Mouse (Mus musculus): Measurements from ENCODE around the gene Kcnq5.
"Not testable (repeated sequence)": the region's sequence is repeated elsewhere in the genome, so short reads cannot be mapped to it uniquely, and the experiment has no call there.

Gene Kcnq5

GRCm38 (mm10) chr1:21469311-21469710, 492.4 kb downstream of the Kcnq5 start:
- DNase-seq (ENCODE audit: low read depth), result no peak

GRCm38 (mm10) chr1:21466431-21466830, 495.3 kb downstream of the Kcnq5 start:
- DNase-seq (ENCODE audit: low read depth), result no peak

GRCm38 (mm10) chr1:21460941-21461689, 500.6 kb downstream of the Kcnq5 start:
- peak; percentile 18 for DNase-seq (ENCODE audit: low read depth)

GRCm38 (mm10) chr1:21458581-21458980, 503.2 kb downstream of the Kcnq5 start:
- DNase-seq (ENCODE audit: low read depth), result no peak

- no peak for DNase-seq (ENCODE audit: low read depth)
Measured at GRCm38 (mm10) chr1:21455971-21456370, 505.8 kb downstream of the Kcnq5 start.

- peak; percentile 2 for DNase-seq (ENCODE audit: low read depth)
Measured at GRCm38 (mm10) chr1:21448227-21448626, 513.5 kb downstream of the Kcnq5 start.

GRCm38 (mm10) chr1:21436753-21437152, 525.0 kb downstream of the Kcnq5 start:
- DNase-seq (ENCODE audit: low read depth), result no peak

GRCm38 (mm10) chr1:21434853-21435252, 526.9 kb downstream of the Kcnq5 start:
- DNase-seq (ENCODE audit: low read depth), result no peak

GRCm38 (mm10) chr1:21431666-21432065, 530.1 kb downstream of the Kcnq5 start:
- no peak for DNase-seq (ENCODE audit: low read depth)

GRCm38 (mm10) chr1:21428079-21428478, 533.7 kb downstream of the Kcnq5 start:
- no peak for DNase-seq (ENCODE audit: low read depth)

- DNase-seq (ENCODE audit: low read depth), result no peak
Measured at GRCm38 (mm10) chr1:21425654-21426053, 536.1 kb downstream of the Kcnq5 start.

- DNase-seq (ENCODE audit: low read depth), result no peak
Measured at GRCm38 (mm10) chr1:21419370-21419769, 542.4 kb downstream of the Kcnq5 start.

- no peak for DNase-seq (ENCODE audit: low read depth)
Measured at GRCm38 (mm10) chr1:21412197-21412555, 549.6 kb downstream of the Kcnq5 start.

- peak; percentile 71 for DNase-seq (ENCODE audit: low read depth)
Measured at GRCm38 (mm10) chr1:21411331-21412196, 550.2 kb downstream of the Kcnq5 start.

GRCm38 (mm10) chr1:21407266-21407665, 554.5 kb downstream of the Kcnq5 start:
- DNase-seq (ENCODE audit: low read depth), result no peak

GRCm38 (mm10) chr1:21402804-21403203, 558.9 kb downstream of the Kcnq5 start:
- no peak for DNase-seq (ENCODE audit: low read depth)

GRCm38 (mm10) chr1:21391138-21391671, 570.5 kb downstream of the Kcnq5 start:
- no peak for DNase-seq (ENCODE audit: low read depth)

- no peak for DNase-seq (ENCODE audit: low read depth)
Measured at GRCm38 (mm10) chr1:21383256-21383655, 578.5 kb downstream of the Kcnq5 start, which contains the start of gene Khdc1b. TSS of gene Khdc1b (plus strand) at chr1:21383556.

- DNase-seq (ENCODE audit: low read depth), result not testable (repeated sequence)
Measured at GRCm38 (mm10) chr1:21368031-21368430, 593.7 kb downstream of the Kcnq5 start, which contains the start of gene Khdc1c. TSS of gene Khdc1c (plus strand) at chr1:21368331.

GRCm38 (mm10) chr1:21349341-21349740, 612.4 kb downstream of the Kcnq5 start, which contains the start of gene Khdc1a:
TSS of gene Khdc1a (plus strand) at chr1:21349641.
- no peak for DNase-seq (ENCODE audit: low read depth)

Measured in NIH3T3 (cell line).